Mouse (Mus musculus): ENCODE measurements around the gene Thbs4. TPM values are rescaled to one million over a fixed set of nuclear protein-coding genes. Genes with fewer than 3 reads are reported as not detected.

Gene Thbs4
- polyA plus RNA-seq, 1 experiment, result not detected

- Histone ChIP-seq H3K79me2 (ENCODE audit: control insufficient read depth, insufficient read depth) (no peaks in the 10 kb centered on the region), H3K4me3 (ENCODE audit: insufficient read depth, poor library complexity, severe bottlenecking) (no peak overlapping the region), H3K36me3 (ENCODE audit: control insufficient read depth, insufficient read depth) (no peaks in the 10 kb centered on the region), H3K27me3 (ENCODE audit: control insufficient read depth, insufficient read depth, insufficient read length) (no peaks in the 10 kb centered on the region), H3K79me3 (ENCODE audit: low read depth) (no peaks in the 10 kb centered on the region), H3ac (ENCODE audit: control insufficient read depth, insufficient read length, low read depth) (no peak overlapping the region)
- TF ChIP-seq CEBPB (IDR thresholded peaks at IDR 0.05; ENCODE audit: low read depth), result no peak
- TF ChIP-seq CTCF (IDR thresholded peaks at IDR 0.05; ENCODE audit: control insufficient read depth, insufficient read depth, insufficient read length), result no peak
- no peak for TF ChIP-seq FOSL1 (IDR thresholded peaks at IDR 0.05; ENCODE audit: insufficient read depth, low read length, poor library complexity, severe bottlenecking)
- no peak for TF ChIP-seq MAX (IDR thresholded peaks at IDR 0.05)
Measured at GRCm38 (mm10) chr13:92731811-92732210, 62.8 kb downstream of the Thbs4 start.

GRCm38 (mm10) chr13:92729811-92730210 is 64.8 kb downstream of the Thbs4 start:
- Histone ChIP-seq H3K4me3 (ENCODE audit: insufficient read depth, poor library complexity, severe bottlenecking) (no peak overlapping the region), H3ac (ENCODE audit: control insufficient read depth, insufficient read length, low read depth) (no peak overlapping the region), H3K36me3 (ENCODE audit: control insufficient read depth, insufficient read depth) (no peaks in the 10 kb centered on the region), H3K79me2 (ENCODE audit: control insufficient read depth, insufficient read depth) (no peaks in the 10 kb centered on the region), H3K79me3 (ENCODE audit: low read depth) (no peaks in the 10 kb centered on the region), H3K27me3 (ENCODE audit: control insufficient read depth, insufficient read depth, insufficient read length) (no peaks in the 10 kb centered on the region)
- TF ChIP-seq USF1 (IDR thresholded peaks at IDR 0.05; ENCODE audit: low read depth) (no peak), CEBPB (IDR thresholded peaks at IDR 0.05; ENCODE audit: low read depth) (no peak), MYOG (IDR thresholded peaks at IDR 0.05; ENCODE audit: control insufficient read depth, extremely low read depth, insufficient read length) (no peak), FOSL1 (IDR thresholded peaks at IDR 0.05; ENCODE audit: insufficient read depth, low read length, poor library complexity, severe bottlenecking) (no peak), MYOD1 (IDR thresholded peaks at IDR 0.05; ENCODE audit: control insufficient read depth, insufficient read length, low read depth) (no peak), CTCF (IDR thresholded peaks at IDR 0.05; ENCODE audit: control insufficient read depth, insufficient read depth, insufficient read length) (no peak), MAX (IDR thresholded peaks at IDR 0.05) (no peak)

GRCm38 (mm10) chr13:92722389-92722788 is 72.2 kb downstream of the Thbs4 start:
- Histone ChIP-seq H3ac (ENCODE audit: control insufficient read depth, insufficient read length, low read depth) (no peak overlapping the region), H3K36me3 (ENCODE audit: control insufficient read depth, insufficient read depth) (no peaks in the 10 kb centered on the region), H3K79me3 (ENCODE audit: low read depth) (no peaks in the 10 kb centered on the region), H3K27me3 (ENCODE audit: control insufficient read depth, insufficient read depth, insufficient read length) (no peaks in the 10 kb centered on the region), H3K4me3 (ENCODE audit: insufficient read depth, poor library complexity, severe bottlenecking) (no peak overlapping the region), H3K79me2 (ENCODE audit: control insufficient read depth, insufficient read depth) (no peaks in the 10 kb centered on the region)
- no peak for TF ChIP-seq MYOD1 (IDR thresholded peaks at IDR 0.05; ENCODE audit: control insufficient read depth, insufficient read length, low read depth)
- TF ChIP-seq MYOG (IDR thresholded peaks at IDR 0.05; ENCODE audit: control insufficient read depth, extremely low read depth, insufficient read length), result no peak
- no peak for TF ChIP-seq USF1 (IDR thresholded peaks at IDR 0.05; ENCODE audit: low read depth)
- TF ChIP-seq FOSL1 (IDR thresholded peaks at IDR 0.05; ENCODE audit: insufficient read depth, low read length, poor library complexity, severe bottlenecking), result no peak
- TF ChIP-seq CTCF (IDR thresholded peaks at IDR 0.05; ENCODE audit: control insufficient read depth, insufficient read depth, insufficient read length), result no peak
- TF ChIP-seq CEBPB (IDR thresholded peaks at IDR 0.05; ENCODE audit: low read depth), result no peak
- no peak for TF ChIP-seq MAX (IDR thresholded peaks at IDR 0.05)

GRCm38 (mm10) chr13:92721006-92721405 is 73.6 kb downstream of the Thbs4 start:
- H3ac ChIP-seq (ENCODE audit: control insufficient read depth, insufficient read length, low read depth), result no peak overlapping the region
- no peak for TF ChIP-seq MAX (IDR thresholded peaks at IDR 0.05)
- TF ChIP-seq CEBPB (IDR thresholded peaks at IDR 0.05; ENCODE audit: low read depth), result no peak
- no peak for TF ChIP-seq MYOD1 (IDR thresholded peaks at IDR 0.05; ENCODE audit: control insufficient read depth, insufficient read length, low read depth)
- no peak for TF ChIP-seq CTCF (IDR thresholded peaks at IDR 0.05; ENCODE audit: control insufficient read depth, insufficient read depth, insufficient read length)
- TF ChIP-seq FOSL1 (IDR thresholded peaks at IDR 0.05; ENCODE audit: insufficient read depth, low read length, poor library complexity, severe bottlenecking), result no peak
- TF ChIP-seq USF1 (IDR thresholded peaks at IDR 0.05; ENCODE audit: low read depth), result no peak
- no peak for TF ChIP-seq MYOG (IDR thresholded peaks at IDR 0.05; ENCODE audit: control insufficient read depth, extremely low read depth, insufficient read length)
- H3K79me2 ChIP-seq (ENCODE audit: control insufficient read depth, insufficient read depth), result no peaks in the 10 kb centered on the region
- H3K36me3 ChIP-seq (ENCODE audit: control insufficient read depth, insufficient read depth), result no peaks in the 10 kb centered on the region
- H3K27me3 ChIP-seq (ENCODE audit: control insufficient read depth, insufficient read depth, insufficient read length), result no peaks in the 10 kb centered on the region
- no peaks in the 10 kb centered on the region for H3K79me3 ChIP-seq (ENCODE audit: low read depth)
- H3K4me3 ChIP-seq (ENCODE audit: insufficient read depth, poor library complexity, severe bottlenecking), result no peak overlapping the region

- no peak overlapping the region for H3ac ChIP-seq (ENCODE audit: control insufficient read depth, insufficient read length, low read depth)
- H3K4me3 ChIP-seq (ENCODE audit: insufficient read depth, poor library complexity, severe bottlenecking), result no peak overlapping the region
- H3K79me2 ChIP-seq (ENCODE audit: control insufficient read depth, insufficient read depth), result no peaks in the 10 kb centered on the region
- TF ChIP-seq CEBPB (IDR thresholded peaks at IDR 0.05; ENCODE audit: low read depth) (no peak), CTCF (IDR thresholded peaks at IDR 0.05; ENCODE audit: control insufficient read depth, insufficient read depth, insufficient read length) (no peak), MAX (IDR thresholded peaks at IDR 0.05) (no peak), MYOG (IDR thresholded peaks at IDR 0.05; ENCODE audit: control insufficient read depth, extremely low read depth, insufficient read length) (no peak), USF1 (IDR thresholded peaks at IDR 0.05; ENCODE audit: low read depth) (no peak)
- H3K79me3 ChIP-seq (ENCODE audit: low read depth), result no peaks in the 10 kb centered on the region
- H3K27me3 ChIP-seq (ENCODE audit: control insufficient read depth, insufficient read depth, insufficient read length), result no peaks in the 10 kb centered on the region
- no peaks in the 10 kb centered on the region for H3K36me3 ChIP-seq (ENCODE audit: control insufficient read depth, insufficient read depth)
Measured at GRCm38 (mm10) chr13:92717851-92718665, 76.6 kb downstream of the Thbs4 start.

GRCm38 (mm10) chr13:92712619-92713018 is 82.0 kb downstream of the Thbs4 start:
- no peak overlapping the region for H3ac ChIP-seq (ENCODE audit: control insufficient read depth, insufficient read length, low read depth)
- TF ChIP-seq CTCF (IDR thresholded peaks at IDR 0.05; ENCODE audit: control insufficient read depth, insufficient read depth, insufficient read length), result no peak
- no peak for TF ChIP-seq MAX (IDR thresholded peaks at IDR 0.05)
- TF ChIP-seq FOSL1 (IDR thresholded peaks at IDR 0.05; ENCODE audit: insufficient read depth, low read length, poor library complexity, severe bottlenecking), result no peak
- TF ChIP-seq MYOD1 (IDR thresholded peaks at IDR 0.05; ENCODE audit: control insufficient read depth, insufficient read length, low read depth), result no peak
- no peak for TF ChIP-seq MYOG (IDR thresholded peaks at IDR 0.05; ENCODE audit: control insufficient read depth, extremely low read depth, insufficient read length)
- TF ChIP-seq CEBPB (IDR thresholded peaks at IDR 0.05; ENCODE audit: low read depth), result no peak
- no peak for TF ChIP-seq USF1 (IDR thresholded peaks at IDR 0.05; ENCODE audit: low read depth)
- H3K27me3 ChIP-seq (ENCODE audit: control insufficient read depth, insufficient read depth, insufficient read length), result no peaks in the 10 kb centered on the region
- H3K36me3 ChIP-seq (ENCODE audit: control insufficient read depth, insufficient read depth), result no peaks in the 10 kb centered on the region
- H3K4me3 ChIP-seq (ENCODE audit: insufficient read depth, poor library complexity, severe bottlenecking), result no peak overlapping the region
- H3K79me2 ChIP-seq (ENCODE audit: control insufficient read depth, insufficient read depth), result no peaks in the 10 kb centered on the region
- no peaks in the 10 kb centered on the region for H3K79me3 ChIP-seq (ENCODE audit: low read depth)

All from C2C12 (cell line).